10 mouse cellular contexts compared by ENCODE assay signal in genomic region chrX:73685629-73686028, GRCm38 (mm10). TPM values are rescaled to one million over a fixed set of nuclear protein-coding genes. Genes with fewer than 3 reads are reported as not detected.
DNase-seq lines count a peak whose midpoint lies in the region; ATAC-seq lines count a peak whose summit lies in the region.
"Had no signal": no experiment of that assay in that cellular context is flagged by ENCODE, and none has a peak within 500 bp of the region (broad histone marks: within the 10 kb centered on the region; RNA-seq: fewer than 3 reads in every experiment).

No protein-coding gene starts in this region.

- no peak overlapping the region for H3K9ac ChIP-seq in forebrain, embryonic 14.5 days (ENCODE audit: low read length)
- H3K9ac ChIP-seq: forebrain, embryonic 13.5 days had no signal

- 80% methylated on average over 3 of the region's 3 CpGs for WGBS in forebrain, embryonic 14.5 days

- no peak overlapping the region for H3K4me3 ChIP-seq in forebrain, embryonic 14.5 days (ENCODE audit: low read depth, low read length)
- H3K4me3 ChIP-seq: forebrain, embryonic 13.5 days had no signal

- peaks cover 54% of the 10 kb centered on the region for H3K36me3 ChIP-seq in forebrain, embryonic 14.5 days (ENCODE audit: control insufficient read depth, insufficient read depth, low read length)

- DNase-seq in MN1 (ENCODE audit: low spot score), result peak; percentile 38
- DNase-seq in ZHBTc4 (ENCODE audit: low read depth, low spot score), result peak; percentile 64
- peak; percentile 31 for DNase-seq in gastrocnemius, postnatal 14 days
- peak; percentile 71 to 81 for DNase-seq in kidney, adult 8-10 months
- DNase-seq in forebrain, embryonic 14.5 days (ENCODE audit: low spot score), result no peak
- no peak for DNase-seq in spleen, postnatal 10 days (ENCODE audit: low spot score in 2 of 2)
- DNase-seq in frontal cortex, postnatal 25 days (ENCODE audit: low spot score in 2 of 2), result no peak
- DNase-seq: left cerebral cortex, postnatal 4 days had no signal

- no peaks in the 10 kb centered on the region for H3K4me1 ChIP-seq in forebrain, embryonic 14.5 days (ENCODE audit: control insufficient read depth, insufficient read depth, low read length)
- H3K4me1 ChIP-seq: forebrain, embryonic 13.5 days had no signal

- no peak overlapping the region for H3K4me2 ChIP-seq in forebrain, embryonic 14.5 days (ENCODE audit: low read length)
- H3K4me2 ChIP-seq: forebrain, embryonic 13.5 days had no signal

- H3K27me3 ChIP-seq in forebrain, embryonic 14.5 days (replicated peaks; ENCODE audit: control insufficient read depth, insufficient read depth, low read length), result no peaks in the 10 kb centered on the region
- H3K27me3 ChIP-seq: forebrain, embryonic 13.5 days had no signal

- ATAC-seq in forebrain, embryonic 14.5 days, result no peak
- ATAC-seq: forebrain, embryonic 13.5 days had no signal

- H3K9me3 ChIP-seq in forebrain, embryonic 14.5 days (replicated peaks; ENCODE audit: control insufficient read depth, low read length), result no peaks in the 10 kb centered on the region
- H3K9me3 ChIP-seq: forebrain, embryonic 13.5 days had no signal

- H3K27ac ChIP-seq in forebrain, embryonic 14.5 days (ENCODE audit: low read depth, low read length), result no peak overlapping the region
- H3K27ac ChIP-seq: forebrain, embryonic 13.5 days had no signal

- intact Hi-C loops in gastrocnemius, postnatal 14 days (cut with DNase I; ENCODE audit: low total_unique reads), result no loop called here

RNA-seq across cellular contexts. Expression of gene Slc6a8, which starts 12.7 kb away (rescaled TPM):
- 10 to 100 TPM; 55.5 to 58.5 TPM for total RNA-seq in gastrocnemius, postnatal 14 days (2021)
- 6.2 and 6.8 TPM in 2 replicates for polyA plus RNA-seq in forebrain, embryonic 14.5 days (2014; fragmentation: Nextera tagmentation; extraction: Ambion mirVana)
- total RNA-seq: megakaryocyte-erythroid progenitor cell, adult 5-6 weeks had no signal

RNA-seq across cellular contexts. Expression of gene Pnck, which starts 25.7 kb away (rescaled TPM):
- total RNA-seq in gastrocnemius, postnatal 14 days (2021), result 10 to 100 TPM; 15.4 to 16.3 TPM
- polyA plus RNA-seq in forebrain, embryonic 14.5 days (2014; fragmentation: Nextera tagmentation; extraction: Ambion mirVana), result 116 and 118 TPM in 2 replicates
- total RNA-seq: megakaryocyte-erythroid progenitor cell, adult 5-6 weeks had no signal

RNA-seq across cellular contexts. Expression of gene Bcap31, which starts 30.3 kb away (rescaled TPM):
- total RNA-seq in gastrocnemius, postnatal 14 days (2021), result 10 to 100 TPM; 60.5 to 68.8 TPM
- polyA plus RNA-seq in forebrain, embryonic 14.5 days (2014; fragmentation: Nextera tagmentation; extraction: Ambion mirVana), result 113 and 119 TPM in 2 replicates

RNA-seq across cellular contexts. Expression of gene Abcd1, which starts 30.8 kb away (rescaled TPM):
- 10 to 100 TPM; 22.2 to 22.9 TPM for total RNA-seq in gastrocnemius, postnatal 14 days (2021)
- polyA plus RNA-seq in forebrain, embryonic 14.5 days (2014; fragmentation: Nextera tagmentation; extraction: Ambion mirVana), result 7.3 and 9.1 TPM in 2 replicates

RNA-seq across cellular contexts. Expression of gene Dusp9, which starts 46.4 kb away (rescaled TPM):
- total RNA-seq in gastrocnemius, postnatal 14 days (2021), result not detected
- 0.22 and 0.27 TPM in 2 replicates for polyA plus RNA-seq in forebrain, embryonic 14.5 days (2014; fragmentation: Nextera tagmentation; extraction: Ambion mirVana)

Comparison
In these comparisons a context has a peak if more than half of its experiments do, and no peak if none do; other contexts are left out.
1. DNase-seq: peak in MN1 (single experiment), ZHBTc4 (single experiment), gastrocnemius, postnatal 14 days (single experiment) and kidney, adult 8-10 months (2 of 2); none in forebrain, embryonic 14.5 days (single experiment), spleen, postnatal 10 days (0 of 2) and frontal cortex, postnatal 25 days (0 of 2).